Mouse (Mus musculus): ENCODE data around the gene Emc10.

The Emc10 gene

GRCm38 (mm10) chr7:44525126-44525832 lies 28.9 kb upstream of the Emc10 start:
- in situ Hi-C loops (cut with MboI, MseI) = no loop called here

- in situ Hi-C loops (cut with MboI, MseI) = no loop called here
Observed at GRCm38 (mm10) chr7:44524502-44524901, 28.2 kb upstream of the Emc10 start, which contains the start of gene Mybpc2. Gene Mybpc2, minus strand, starts transcription at chr7:44524656.

GRCm38 (mm10) chr7:44523056-44523455 lies 26.7 kb upstream of the Emc10 start:
- in situ Hi-C loops (cut with MboI, MseI) = no loop called here

GRCm38 (mm10) chr7:44521710-44522109 lies 25.4 kb upstream of the Emc10 start:
- in situ Hi-C loops (cut with MboI, MseI) = no loop called here

- in situ Hi-C loops (cut with MboI, MseI) = no loop called here
Observed at GRCm38 (mm10) chr7:44520990-44521389, 24.7 kb upstream of the Emc10 start.

GRCm38 (mm10) chr7:44519240-44519913 lies 23.0 kb upstream of the Emc10 start:
- in situ Hi-C loops (cut with MboI, MseI) = no loop called here

GRCm38 (mm10) chr7:44507491-44507890 lies 11.2 kb upstream of the Emc10 start:
- in situ Hi-C loops (cut with MboI, MseI) = no loop called here

GRCm38 (mm10) chr7:44501563-44502115 lies 5.3 kb upstream of the Emc10 start:
- in situ Hi-C loops (cut with MboI, MseI) = no loop called here

GRCm38 (mm10) chr7:44500046-44500445 lies 3.7 kb upstream of the Emc10 start:
- in situ Hi-C loops (cut with MboI, MseI) = no loop called here

- in situ Hi-C loops (cut with MboI, MseI) = no loop called here
Observed at GRCm38 (mm10) chr7:44498922-44499321, 2.6 kb upstream of the Emc10 start.

GRCm38 (mm10) chr7:44497361-44498055 lies 1.2 kb upstream of the Emc10 start:
- in situ Hi-C loops (cut with MboI, MseI) = no loop called here

GRCm38 (mm10) chr7:44496771-44497109 lies 411 bp upstream of the Emc10 start:
- in situ Hi-C loops (cut with MboI, MseI) = no loop called here

- in situ Hi-C loops (cut with MboI, MseI) = no loop called here
Observed at GRCm38 (mm10) chr7:44495086-44495485, 1.2 kb downstream of the Emc10 start.

GRCm38 (mm10) chr7:44494681-44495080 lies 1.6 kb downstream of the Emc10 start:
- in situ Hi-C loops (cut with MboI, MseI) = no loop called here

GRCm38 (mm10) chr7:44492166-44492826 lies 4.0 kb downstream of the Emc10 start:
- in situ Hi-C loops (cut with MboI, MseI) = no loop called here

GRCm38 (mm10) chr7:44491391-44491790 lies 4.9 kb downstream of the Emc10 start:
- in situ Hi-C loops (cut with MboI, MseI) = no loop called here

GRCm38 (mm10) chr7:44490281-44490680 lies 6.0 kb downstream of the Emc10 start:
- in situ Hi-C loops (cut with MboI, MseI) = no loop called here

- in situ Hi-C loops (cut with MboI, MseI) = loop anchor here in 1 of 2 experiments (5.0 kb wide), 1 partner anchor 226 kb away; the partner anchor contains the start of gene Gm15517
Observed at GRCm38 (mm10) chr7:44488545-44488944, 7.8 kb downstream of the Emc10 start.

GRCm38 (mm10) chr7:44487936-44488335 lies 8.4 kb downstream of the Emc10 start:
- in situ Hi-C loops (cut with MboI, MseI) = loop anchor here in 1 of 2 experiments (5.0 kb wide), 1 partner anchor 226 kb away; the partner anchor contains the start of gene Gm15517

GRCm38 (mm10) chr7:44486927-44487575 lies 9.3 kb downstream of the Emc10 start:
- in situ Hi-C loops (cut with MboI, MseI) = loop anchor here in 1 of 2 experiments (5.0 kb wide), 1 partner anchor 225 kb away; the partner anchor contains the start of gene Gm15517
